Mouse (Mus musculus): ENCODE results near the gene Inpp4b.

DNA sequence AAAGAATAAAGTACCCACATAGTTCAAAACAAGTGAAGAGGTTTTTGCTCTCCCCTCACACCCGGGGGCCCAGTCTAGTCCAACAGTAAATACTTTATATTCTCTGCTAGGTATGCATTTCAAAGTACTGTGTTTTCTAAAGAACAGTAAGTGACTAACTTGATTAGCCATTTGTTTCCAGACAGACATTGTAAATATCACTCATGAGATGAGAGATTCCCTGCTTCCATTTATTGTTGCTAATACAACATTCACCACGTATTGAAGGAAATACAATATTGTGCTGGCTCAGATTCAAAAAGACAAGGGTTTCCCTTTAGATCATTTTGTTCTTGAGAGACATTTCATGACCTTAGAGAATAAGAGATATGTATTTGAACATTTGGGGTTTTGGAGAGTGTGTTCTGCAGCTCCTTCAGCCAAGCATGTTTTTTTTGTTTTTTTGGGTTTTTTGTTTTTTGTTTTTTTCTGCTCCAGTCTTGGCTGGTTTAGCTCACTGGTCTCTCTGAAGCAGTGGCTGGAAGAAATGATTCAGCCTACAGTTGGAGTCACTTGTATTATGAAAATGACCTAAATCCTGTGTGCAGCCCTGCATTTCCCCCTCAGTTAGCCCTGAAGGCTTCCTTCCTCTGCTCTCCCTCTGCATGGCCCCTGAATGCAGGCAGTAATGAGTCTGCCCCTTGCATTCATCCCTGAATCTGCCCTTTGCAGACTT lies 426.5 kb downstream of the Inpp4b start:
- TF ChIP-seq CTCF (IDR thresholded peaks at IDR 0.05) (no peak), EP300 (IDR thresholded peaks at IDR 0.05; ENCODE audit: insufficient read depth, low read depth, low read length) (no peak)
